Mouse (Mus musculus) olfactory bulb, adult 2 months (tissue): ENCODE measurements around the gene Axdnd1.

Experiments used
- CTCF ChIP-seq: fragments of 200-500 bp; IDR thresholded peaks from 2 replicates; pipeline ENCODE4 v1.5.1; 2012; ENCODE audit warnings: low read depth, mild to moderate bottlenecking, low read length, moderate library complexity; ENCODE audit not compliant: insufficient read depth
- POLR2A ChIP-seq: fragments of 200-500 bp; IDR thresholded peaks from 2 replicates; pipeline ENCODE4 v1.6.1; 2012; ENCODE audit warnings: mild to moderate bottlenecking, low read depth, low read length, moderate library complexity; ENCODE audit not compliant: insufficient read depth

- no peak for TF ChIP-seq POLR2A
- no peak for TF ChIP-seq CTCF
Observed at GRCm38 (mm10) chr1:156349031-156349430, 71.9 kb downstream of the Axdnd1 start.
